Mouse (Mus musculus) bone marrow macrophage, adult 2 months (primary cell): ENCODE measurements around the gene Tmx2. TPM values are rescaled to one million over a fixed set of nuclear protein-coding genes. Genes with fewer than 3 reads are reported as not detected.
"Not testable (repeated sequence)": the region's sequence is repeated elsewhere in the genome, so short reads cannot be mapped to it uniquely, and the experiment has no call there.

ENCODE experiments used
- H3K27ac ChIP-seq: 2 replicates; pipeline ENCODE4 v1.5.1; 2012; ENCODE audit warnings: low read depth, low read length; ENCODE audit not compliant: insufficient read depth
- H3K4me1 ChIP-seq: 2 replicates; pipeline ENCODE4 v1.6.1; 2012; ENCODE audit warnings: low read length; ENCODE audit not compliant: control insufficient read depth, insufficient read depth
- H3K4me3 ChIP-seq: 2 replicates; pipeline ENCODE4 v1.5.1; 2012; ENCODE audit warnings: mild to moderate bottlenecking, low read length, moderate library complexity; ENCODE audit not compliant: insufficient read depth
- CTCF ChIP-seq: IDR thresholded peaks from 2 replicates; pipeline ENCODE4 v1.5.1; 2012; ENCODE audit warnings: low read depth, mild to moderate bottlenecking, low read length, moderate library complexity
- POLR2A ChIP-seq: IDR thresholded peaks from 2 replicates; pipeline ENCODE4 v1.6.1; 2012; ENCODE audit warnings: mild to moderate bottlenecking, low read depth, low read length, borderline replicate concordance
- polyA plus RNA-seq: library from polyadenylated mRNA; stranded (reverse); fragments of >200 nt; gene quantifications from 2 replicates; pipeline ENCODE4 v1.2.4, GENCODE M21; 2012; ENCODE audit not compliant: missing spikeins, insufficient read depth, insufficient read length

Gene Tmx2
- polyA plus RNA-seq, 1 experiment, result 41.4 TPM

DNA sequence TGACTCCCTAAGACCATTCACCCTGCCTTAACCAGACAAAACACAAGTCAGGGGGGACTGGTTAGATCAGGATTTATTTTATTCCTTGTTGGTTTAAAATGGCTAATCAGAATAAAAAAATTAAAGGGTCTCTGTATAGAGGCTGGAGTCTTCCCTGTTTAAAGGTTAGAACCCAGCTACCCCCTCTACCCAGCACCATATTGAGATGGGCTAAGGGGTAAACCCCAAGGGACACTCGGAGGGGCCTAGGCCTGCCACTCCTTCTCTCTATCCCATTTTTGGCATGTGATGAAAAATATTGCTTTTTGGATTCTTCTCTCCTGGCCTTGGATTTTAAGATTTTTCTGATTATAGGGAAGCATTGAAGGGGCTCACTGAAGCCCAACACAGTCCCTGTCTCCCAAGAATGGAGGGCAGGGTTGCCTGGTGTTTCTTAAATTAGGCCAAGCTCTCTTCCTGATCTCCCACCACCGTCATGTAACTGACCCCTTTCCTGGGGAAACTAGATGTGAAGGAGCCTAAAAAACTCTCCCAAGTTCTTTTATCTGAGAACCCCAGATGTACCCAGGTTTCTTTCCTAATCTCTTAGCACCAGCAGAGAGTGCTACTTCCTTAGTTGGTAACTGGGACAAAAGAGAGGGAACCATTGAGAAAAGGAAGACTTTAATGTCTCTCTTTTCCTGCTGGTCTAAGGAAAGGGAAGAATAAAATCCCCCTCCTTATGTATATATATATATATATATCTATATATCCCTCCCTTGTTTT lies 9.3 kb upstream of the Tmx2 start:
- TF ChIP-seq CTCF (no peak), POLR2A (no peak)
- Histone ChIP-seq H3K27ac (no peak overlapping the region), H3K4me1 (no peaks in the 10 kb centered on the region), H3K4me3 (no peak overlapping the region)

DNA sequence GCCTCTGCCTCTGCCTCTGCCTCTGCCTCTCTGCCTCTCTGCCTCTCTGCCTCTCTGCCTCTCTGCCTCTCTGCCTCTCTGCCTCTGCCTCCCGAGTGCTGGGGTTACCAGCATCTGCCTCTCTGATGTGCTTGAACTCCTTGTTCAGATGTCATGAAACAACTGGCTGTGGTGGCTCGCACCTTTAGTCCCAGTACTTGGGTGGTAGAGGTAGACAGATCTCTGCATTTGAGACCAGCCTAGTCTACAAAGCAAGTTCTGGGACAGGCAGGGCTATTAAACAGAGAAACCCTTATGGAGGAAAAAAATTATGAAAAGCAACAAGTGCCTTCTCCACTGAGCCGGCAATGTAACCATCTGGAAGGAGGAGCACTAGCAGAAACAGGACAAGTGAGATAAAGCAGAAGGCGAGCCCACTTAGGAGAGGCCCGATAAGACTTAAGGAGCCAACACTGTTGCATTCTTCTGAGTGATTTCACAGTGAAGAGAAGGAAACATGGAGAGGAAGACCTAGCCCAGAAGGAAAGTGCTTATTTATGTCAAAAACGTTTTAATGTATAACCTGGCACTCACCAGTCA lies 3.8 kb upstream of the Tmx2 start:
- TF ChIP-seq POLR2A, result no peak
- no peak for TF ChIP-seq CTCF
- Histone ChIP-seq H3K27ac (no peak overlapping the region), H3K4me3 (no peak overlapping the region), H3K4me1 (no peaks in the 10 kb centered on the region)

DNA sequence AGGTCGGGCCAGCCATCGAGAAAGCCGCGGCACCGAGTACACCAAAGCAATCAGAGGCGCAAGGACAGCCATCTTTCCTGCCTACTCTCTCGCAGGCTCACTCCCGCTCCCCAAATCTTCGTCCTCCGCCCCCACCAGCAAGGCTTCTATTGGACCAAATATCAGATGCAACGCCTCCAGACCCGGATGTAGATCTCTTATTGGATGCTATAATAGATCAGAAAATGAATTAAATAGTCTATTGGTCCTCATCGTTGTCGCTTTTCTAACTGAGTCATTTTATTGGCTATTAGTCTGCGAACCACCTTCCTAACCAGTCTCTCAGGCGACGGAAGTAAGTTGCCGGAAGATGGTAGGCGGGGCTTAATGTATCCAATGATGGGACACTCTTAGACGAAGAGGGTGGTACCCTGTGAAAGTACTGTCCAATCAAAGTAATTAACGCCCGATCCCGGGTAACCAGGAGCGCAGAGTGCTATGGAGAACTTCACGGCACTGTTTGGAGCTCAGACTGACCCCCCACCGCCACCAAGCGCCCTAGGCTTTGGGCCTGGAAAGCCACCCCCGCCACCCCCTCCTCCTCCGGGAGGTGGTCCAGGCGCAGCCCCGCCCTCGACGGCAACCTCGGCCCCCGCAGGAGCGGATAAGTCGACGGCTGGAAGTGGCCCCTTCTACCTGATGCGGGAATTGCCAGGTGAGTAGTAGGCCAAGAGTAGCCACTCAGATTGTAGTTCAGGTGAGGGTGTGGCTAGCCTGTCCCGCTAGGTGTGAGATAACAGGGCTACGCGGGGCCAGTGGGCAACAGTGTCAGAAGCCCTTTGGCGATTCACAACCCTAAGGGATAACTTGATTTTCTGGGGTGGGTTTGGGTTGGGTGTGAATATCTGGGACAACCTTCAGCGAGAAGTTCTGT lies 716 bp downstream of the Tmx2 start, which contains the start of the genes Gm28635 and Med19:
Gene Gm28635, minus strand, starts transcription at position 74 of the 913 bp plus-strand sequence.
Gene Med19, plus strand, starts transcription at position 435 of the 913 bp plus-strand sequence.
- peak within 1 kb of the TSS; percentile 36 for H3K27ac ChIP-seq
- no peak for TF ChIP-seq CTCF
- TF ChIP-seq POLR2A, result no peak
- peaks cover 6% of the 10 kb centered on the region for H3K4me1 ChIP-seq
- H3K4me3 ChIP-seq, result peak within 1 kb of the TSS; percentile 98

DNA sequence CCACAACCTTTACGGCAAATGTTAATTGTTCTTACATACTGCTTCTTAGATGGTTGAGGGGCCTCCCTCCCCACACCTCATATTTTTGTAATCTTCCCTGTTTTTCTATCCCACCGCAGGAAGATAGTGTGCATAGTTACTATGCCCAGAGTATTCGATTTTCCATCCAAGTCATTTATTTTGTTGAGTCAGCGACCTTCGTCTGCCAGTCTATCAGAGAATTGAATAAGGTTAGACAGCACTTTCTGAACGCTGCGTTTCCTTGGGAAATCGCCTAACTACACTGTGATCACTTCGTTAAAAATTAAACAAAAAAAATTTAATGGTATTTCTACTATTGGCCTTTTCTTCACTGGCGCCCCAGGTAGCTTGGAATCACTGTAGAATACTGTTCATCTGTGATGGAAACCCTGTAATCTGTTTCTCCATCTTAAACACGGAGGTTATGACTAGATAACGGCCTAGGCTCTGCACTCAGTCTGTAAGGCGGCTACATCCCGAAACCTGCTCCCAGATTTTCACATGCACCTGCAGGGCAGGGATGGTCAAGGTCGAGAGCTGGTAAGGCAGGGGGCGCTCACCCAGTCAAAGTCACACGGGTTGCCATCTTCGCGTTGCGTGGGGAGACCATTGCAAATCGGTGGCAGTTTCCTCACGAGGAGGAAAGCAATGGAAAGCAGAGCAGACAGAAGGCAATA lies 1.5 kb downstream of the Tmx2 start:
- H3K4me1 ChIP-seq, result peaks cover 6% of the 10 kb centered on the region
- peak overlapping the region; percentile 96 for H3K4me3 ChIP-seq
- peak overlapping the region; percentile 36; the same call in 1 of the 2 replicates for H3K27ac ChIP-seq
- TF ChIP-seq POLR2A (no peak), CTCF (peak; percentile 72)

DNA sequence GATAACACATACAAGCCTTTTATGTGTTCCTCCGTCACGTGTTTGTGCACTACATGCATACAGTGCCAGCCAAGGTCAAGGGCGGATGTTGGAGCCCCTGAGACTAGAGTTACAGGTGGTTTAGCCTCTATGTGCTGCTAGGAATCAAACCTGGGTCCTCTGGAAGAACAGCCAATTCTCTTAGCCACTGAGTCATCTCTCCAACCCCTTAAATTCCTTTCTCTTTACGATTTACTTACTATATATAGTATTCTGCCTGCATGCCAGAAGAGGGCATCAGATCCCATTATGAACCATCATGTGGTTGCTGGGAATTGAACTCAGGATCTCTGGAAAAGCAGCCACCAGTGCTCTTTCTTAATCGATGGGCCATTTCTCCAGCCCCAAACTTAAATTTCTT lies 7.4 kb downstream of the Tmx2 start:
- H3K4me3 ChIP-seq, H3K4me1 ChIP-seq, H3K27ac ChIP-seq: not testable (repeated sequence)

DNA sequence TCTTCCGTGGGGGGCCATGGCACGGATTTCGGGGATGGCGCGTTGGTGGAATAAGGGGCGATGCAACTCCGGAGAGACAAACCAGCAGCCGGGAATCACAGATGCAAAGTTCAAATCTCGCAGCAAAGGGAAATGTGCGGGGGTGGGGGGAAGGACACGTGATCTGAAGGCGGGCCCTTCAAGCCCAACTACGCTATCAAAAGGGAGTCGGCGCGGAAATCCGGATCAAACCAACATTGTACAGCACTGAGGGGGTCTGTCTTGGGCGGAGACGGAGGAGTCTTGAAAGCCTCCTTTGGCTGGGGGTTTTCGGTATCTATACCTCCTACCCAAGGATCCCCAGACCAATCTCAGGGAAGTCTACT lies 8.4 kb downstream of the Tmx2 start, which contains the start of gene Selenoh:
Gene Selenoh, minus strand, starts transcription at position 202 of the 365 bp plus-strand sequence.
- peaks cover 4% of the 10 kb centered on the region; the same call in 1 of the 2 replicates for H3K4me1 ChIP-seq
- H3K4me3 ChIP-seq, result peak within 1 kb of the TSS; percentile 73
- TF ChIP-seq POLR2A, result no peak
- no peak for TF ChIP-seq CTCF
- peak within 1 kb of the TSS; percentile 56 for H3K27ac ChIP-seq

DNA sequence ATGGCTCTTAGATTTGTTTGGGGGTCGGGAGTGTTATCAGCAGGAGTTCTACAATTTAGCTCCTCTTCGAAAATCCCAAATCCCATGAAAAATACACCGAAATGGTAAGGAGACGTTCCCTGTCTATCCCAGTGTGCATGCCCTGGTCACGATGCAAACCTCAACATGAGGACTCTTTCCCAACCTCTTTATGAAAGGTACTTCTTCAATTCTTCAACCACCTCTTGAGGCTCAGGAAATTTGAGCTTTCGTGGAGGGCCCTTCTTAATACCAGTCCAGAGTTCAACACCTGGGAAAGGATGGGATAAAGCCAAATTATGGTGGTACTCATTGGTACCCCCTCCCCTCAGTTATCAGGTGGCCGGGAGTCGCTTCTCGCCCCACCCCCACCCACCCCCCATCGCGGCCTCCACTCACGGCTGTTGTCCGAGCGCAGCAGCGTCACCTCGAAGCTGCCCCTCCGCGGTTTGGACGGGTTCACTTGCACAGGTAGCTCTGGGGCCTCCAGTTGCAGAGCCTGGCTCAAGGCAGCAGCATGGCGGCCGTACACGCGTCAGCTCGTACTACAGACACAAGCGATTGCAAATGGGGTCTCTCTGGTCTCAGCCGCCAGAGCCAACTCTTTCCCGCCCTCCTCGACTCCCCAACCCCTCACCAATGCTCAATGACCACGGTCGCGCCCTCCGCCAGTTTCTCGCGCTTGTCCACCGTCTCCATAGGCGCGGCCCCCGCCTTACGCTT lies 8.9 kb downstream of the Tmx2 start:
- H3K27ac ChIP-seq, result peak overlapping the region; percentile 56
- TF ChIP-seq POLR2A (no peak), CTCF (no peak)
- peak overlapping the region; percentile 73 for H3K4me3 ChIP-seq

DNA sequence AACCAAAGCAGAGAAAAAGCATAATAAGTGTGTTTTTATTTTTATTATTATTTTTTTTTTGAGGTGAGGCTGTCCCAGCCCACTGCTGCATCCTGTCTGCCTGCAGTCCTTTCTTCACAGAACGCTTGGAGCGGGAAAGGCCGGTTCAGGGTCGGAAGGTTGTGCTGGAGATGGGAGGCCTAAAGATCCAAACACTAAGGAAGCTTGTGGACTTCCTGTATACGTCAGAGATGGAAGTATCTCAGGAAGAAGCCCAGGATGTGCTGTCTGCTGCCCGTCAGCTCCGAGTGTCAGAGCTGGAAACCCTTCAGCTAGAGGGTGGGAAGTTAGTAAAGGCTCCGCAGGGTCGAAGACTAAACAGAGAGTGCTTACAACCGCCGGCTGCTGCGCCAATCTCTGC lies 12.9 kb downstream of the Tmx2 start:
- no peak overlapping the region for H3K27ac ChIP-seq
- no peak overlapping the region for H3K4me3 ChIP-seq
- H3K4me1 ChIP-seq, result peaks cover 4% of the 10 kb centered on the region; the same call in 1 of the 2 replicates
- TF ChIP-seq CTCF (no peak), POLR2A (no peak)

More for the DNA sequence above, 8.9 kb downstream of the Tmx2 start:
- H3K4me1 ChIP-seq, result peaks cover 4% of the 10 kb centered on the region; the same call in 1 of the 2 replicates
